Mouse (Mus musculus): Measurements from ENCODE around the gene Lrrc45.
"Not testable (repeated sequence)": the region's sequence is repeated elsewhere in the genome, so short reads cannot be mapped to it uniquely, and the experiment has no call there.

Lrrc45 gene

GRCm38 (mm10) chr11:120713580-120714518 lies at the start of gene Lrrc45, which contains the start of gene Cenpx:
Gene Lrrc45 (plus strand): TSS chr11:120713925.
Gene Cenpx (minus strand): TSS chr11:120713738.
- peak; percentile 97 for DNase-seq (ENCODE audit: low read depth)

GRCm38 (mm10) chr11:120665406-120665805 lies 48.3 kb upstream of the Lrrc45 start:
- no peak for DNase-seq (ENCODE audit: low read depth)

- DNase-seq (ENCODE audit: low read depth) = no peak
These were observed 47.1 kb upstream of the Lrrc45 start for GRCm38 (mm10) chr11:120666617-120667016.

- peak; percentile 97 for DNase-seq (ENCODE audit: low read depth)
These were observed 40.8 kb upstream of the Lrrc45 start, which contains the start of gene Aspscr1 for GRCm38 (mm10) chr11:120672687-120673593. Gene Aspscr1 (plus strand): TSS chr11:120672973.

GRCm38 (mm10) chr11:120673594-120674122 lies 40.1 kb upstream of the Lrrc45 start:
- DNase-seq (ENCODE audit: low read depth) = peak; percentile 22

- DNase-seq (ENCODE audit: low read depth) = not testable (repeated sequence)
These were observed 37.9 kb upstream of the Lrrc45 start for GRCm38 (mm10) chr11:120675875-120676274.

- no peak for DNase-seq (ENCODE audit: low read depth)
These were observed 36.8 kb upstream of the Lrrc45 start for GRCm38 (mm10) chr11:120676951-120677350.

- peak; percentile 37 for DNase-seq (ENCODE audit: low read depth)
These were observed 33.8 kb upstream of the Lrrc45 start for GRCm38 (mm10) chr11:120679909-120680308.

- no peak for DNase-seq (ENCODE audit: low read depth)
These were observed 31.0 kb upstream of the Lrrc45 start for GRCm38 (mm10) chr11:120682683-120683082.

GRCm38 (mm10) chr11:120683536-120683935 lies 30.2 kb upstream of the Lrrc45 start:
- no peak for DNase-seq (ENCODE audit: low read depth)

GRCm38 (mm10) chr11:120684086-120684485 lies 29.6 kb upstream of the Lrrc45 start:
- DNase-seq (ENCODE audit: low read depth) = no peak

- DNase-seq (ENCODE audit: low read depth) = no peak
These were observed 29.1 kb upstream of the Lrrc45 start for GRCm38 (mm10) chr11:120684660-120685059.

GRCm38 (mm10) chr11:120686650-120687272 lies 27.0 kb upstream of the Lrrc45 start:
- no peak for DNase-seq (ENCODE audit: low read depth)

GRCm38 (mm10) chr11:120689365-120689764 lies 24.4 kb upstream of the Lrrc45 start:
- no peak for DNase-seq (ENCODE audit: low read depth)

- no peak for DNase-seq (ENCODE audit: low read depth)
These were observed 21.2 kb upstream of the Lrrc45 start for GRCm38 (mm10) chr11:120692471-120693011.

- no peak for DNase-seq (ENCODE audit: low read depth)
These were observed 20.3 kb upstream of the Lrrc45 start for GRCm38 (mm10) chr11:120693461-120693860.

GRCm38 (mm10) chr11:120695184-120695583 lies 18.5 kb upstream of the Lrrc45 start:
- DNase-seq (ENCODE audit: low read depth) = no peak

- no peak for DNase-seq (ENCODE audit: low read depth)
These were observed 18.1 kb upstream of the Lrrc45 start for GRCm38 (mm10) chr11:120695641-120696040.

- no peak for DNase-seq (ENCODE audit: low read depth)
These were observed 17.2 kb upstream of the Lrrc45 start for GRCm38 (mm10) chr11:120696568-120696967.

- no peak for DNase-seq (ENCODE audit: low read depth)
These were observed 16.0 kb upstream of the Lrrc45 start for GRCm38 (mm10) chr11:120697741-120698140.

Data from naive thymus-derived CD4-positive, alpha-beta T cell, adult 2 months (primary cell).